Mouse (Mus musculus) thymus, postnatal 14 days (tissue): ENCODE data around the gene Ahnak2.

Experiments
- DNase-seq: peaks from one replicate; pipeline ENCODE4 v3.0.0; 2021

Gene Ahnak2

GRCm38 (mm10) chr12:112727801-112728200 is 74.7 kb downstream of the Ahnak2 start:
- DNase-seq = no peak

GRCm38 (mm10) chr12:112724077-112724805 is 78.2 kb downstream of the Ahnak2 start:
- DNase-seq = peak; percentile 80

GRCm38 (mm10) chr12:112723445-112723844 is 79.0 kb downstream of the Ahnak2 start:
- DNase-seq = no peak

DNA sequence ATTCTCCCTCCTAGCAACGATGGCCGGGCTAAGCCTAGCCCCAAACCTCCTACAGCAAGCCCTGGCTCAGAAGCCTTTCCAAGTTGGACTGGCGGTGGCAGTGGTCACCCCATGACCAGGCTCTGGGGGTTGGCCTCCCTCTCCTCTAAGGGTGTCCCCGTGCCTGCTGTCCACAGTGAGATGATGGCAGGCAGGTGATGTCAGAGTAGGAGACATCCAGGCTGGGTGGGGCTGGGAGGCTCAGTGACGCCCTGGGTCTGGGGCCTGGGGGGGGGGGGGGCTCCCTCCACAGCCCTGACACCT is 79.5 kb downstream of the Ahnak2 start:
- DNase-seq = no peak

DNA sequence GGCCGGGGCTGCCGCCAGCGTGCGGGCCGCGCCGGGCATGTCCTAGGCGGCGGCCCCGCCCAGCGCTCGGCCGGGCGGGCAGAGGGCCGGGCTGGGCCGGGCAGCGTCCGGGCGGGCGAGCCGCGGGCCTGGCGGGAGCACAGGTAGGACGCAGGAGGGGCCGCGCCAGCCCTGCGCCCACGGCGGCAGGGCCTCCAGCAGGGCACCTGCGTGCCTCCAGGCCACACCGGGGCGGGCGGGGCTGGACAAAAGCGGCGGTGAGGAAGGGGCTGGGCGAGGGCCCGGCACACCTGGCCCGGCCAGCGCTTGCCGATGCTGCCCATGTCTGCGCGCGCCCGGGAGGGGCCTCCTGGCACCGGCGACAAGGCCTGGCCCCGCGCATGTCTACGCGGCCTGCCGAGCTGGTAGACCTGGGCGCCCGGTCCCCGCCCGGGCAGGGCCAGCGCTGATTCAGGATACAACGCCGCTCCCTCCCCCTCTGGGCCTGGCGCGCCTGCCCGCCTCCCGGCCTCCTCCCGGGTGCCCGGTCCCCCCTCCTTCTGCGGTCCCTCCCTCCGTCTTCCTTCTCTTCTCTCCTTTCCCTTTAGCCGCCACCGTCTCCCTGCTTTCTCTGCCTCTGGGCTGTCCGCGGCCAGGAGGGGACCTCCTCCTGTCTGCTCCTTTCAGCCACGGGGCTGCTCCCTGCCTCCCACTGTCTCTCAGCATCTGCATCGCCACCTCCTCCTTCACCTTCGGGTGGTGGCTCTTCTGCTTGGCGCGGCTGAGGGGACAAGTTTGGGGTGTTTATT is 80.0 kb downstream of the Ahnak2 start:
- peak; percentile 33 for DNase-seq
